Mouse (Mus musculus): ENCODE measurements around the gene Dnajb1.

Dnajb1 gene

DNA sequence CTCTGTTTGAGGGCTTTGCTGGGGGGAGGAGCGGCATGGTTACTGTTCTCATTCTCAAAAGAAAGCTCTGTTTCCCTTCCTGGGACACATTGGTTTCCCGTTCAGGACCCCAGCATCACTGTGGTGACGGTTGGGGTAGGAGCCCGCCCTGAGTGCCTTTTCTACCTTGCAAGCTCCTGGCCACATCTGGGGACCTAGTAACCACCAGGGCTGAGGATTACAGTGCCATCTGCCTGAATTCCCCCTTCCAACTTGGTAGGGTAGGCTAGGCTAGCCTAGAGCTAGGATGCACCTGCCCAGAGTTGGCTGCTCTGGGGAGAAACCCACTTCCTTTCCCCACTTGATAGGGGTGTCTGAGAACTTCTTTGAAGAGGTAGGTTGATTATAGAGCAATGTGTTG lies 3.9 kb downstream of the Dnajb1 start:
- no peak for DNase-seq (ENCODE audit: low read depth, low spot score)

DNA sequence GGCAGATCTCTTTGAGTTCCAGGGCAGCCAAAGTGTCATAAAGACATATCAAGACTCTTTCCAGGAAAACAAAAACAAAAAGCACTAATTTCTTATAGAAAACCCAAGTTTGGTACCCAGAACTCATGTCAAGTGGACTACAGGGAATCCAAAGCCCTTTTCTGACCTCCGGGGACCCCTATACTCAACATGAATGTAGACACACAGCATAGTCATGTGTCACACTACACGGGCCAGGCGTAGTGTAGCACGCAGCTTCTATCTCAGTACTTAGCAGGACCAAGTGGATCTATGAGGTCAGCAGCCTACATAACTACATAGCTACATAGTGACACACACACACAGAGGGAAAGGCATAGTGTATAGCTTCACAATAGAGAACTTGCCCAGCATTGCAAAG lies 5.7 kb downstream of the Dnajb1 start:
- no peak for DNase-seq (ENCODE audit: low read depth, low spot score)

DNA sequence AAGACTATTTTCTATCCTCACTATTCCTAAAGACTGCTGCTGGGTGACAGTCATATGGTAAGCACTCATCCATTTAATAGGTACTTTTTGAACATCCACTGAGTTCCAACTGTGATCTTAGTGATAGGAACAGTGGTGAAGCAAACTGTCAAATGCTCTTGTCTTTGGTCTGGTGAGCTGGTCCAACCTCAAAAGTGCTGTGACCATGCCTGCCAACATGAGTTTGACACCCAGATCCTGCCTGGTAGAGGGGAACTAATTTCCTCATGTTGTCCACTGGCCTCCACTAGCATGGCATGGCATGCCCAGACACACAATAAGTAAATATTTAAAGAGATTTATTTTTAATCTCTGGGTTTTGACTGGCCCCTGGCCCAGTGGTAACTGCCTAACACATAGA lies 8.6 kb downstream of the Dnajb1 start:
- DNase-seq (ENCODE audit: low read depth, low spot score): no peak

DNA sequence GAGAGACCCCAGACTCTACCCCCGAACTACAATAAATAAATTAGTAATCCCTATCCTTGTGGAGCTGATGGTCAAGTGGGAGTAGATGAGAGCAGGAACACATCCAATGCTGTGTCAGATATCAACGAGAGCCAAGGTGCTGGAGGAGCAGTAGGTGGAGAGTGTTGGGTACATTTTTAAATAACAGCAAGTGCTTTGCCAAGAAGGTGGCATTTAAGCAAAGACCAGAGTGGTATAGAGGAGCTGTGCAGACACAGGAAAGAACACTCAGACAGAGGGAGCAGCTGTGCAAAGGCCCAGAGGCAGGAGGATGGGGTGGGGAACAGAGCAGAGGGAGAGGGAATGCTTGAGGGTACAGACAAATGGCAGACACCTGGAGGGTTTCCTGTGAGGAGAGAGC lies 9.1 kb downstream of the Dnajb1 start:
- DNase-seq (ENCODE audit: low read depth, low spot score): no peak

DNA sequence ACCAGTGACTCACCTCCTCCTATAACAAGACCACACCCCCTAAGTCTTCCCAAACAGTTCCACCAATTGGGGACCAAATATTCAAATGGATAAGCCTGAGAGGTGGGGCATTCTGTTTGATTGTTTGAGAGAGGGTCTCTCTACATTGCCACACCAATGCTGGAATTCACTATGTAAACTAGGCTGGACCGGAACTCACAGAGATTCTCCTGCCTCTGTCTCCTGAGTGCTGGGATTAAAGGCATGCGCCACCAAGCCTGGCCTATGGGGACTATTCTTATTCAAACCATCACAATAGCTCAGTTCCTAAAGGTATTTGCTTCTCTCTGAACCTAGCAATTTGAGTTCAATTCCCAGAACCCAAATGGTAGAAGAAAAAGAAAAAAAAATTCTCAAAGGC lies 10.6 kb downstream of the Dnajb1 start:
- no peak for DNase-seq (ENCODE audit: low read depth, low spot score)

DNA sequence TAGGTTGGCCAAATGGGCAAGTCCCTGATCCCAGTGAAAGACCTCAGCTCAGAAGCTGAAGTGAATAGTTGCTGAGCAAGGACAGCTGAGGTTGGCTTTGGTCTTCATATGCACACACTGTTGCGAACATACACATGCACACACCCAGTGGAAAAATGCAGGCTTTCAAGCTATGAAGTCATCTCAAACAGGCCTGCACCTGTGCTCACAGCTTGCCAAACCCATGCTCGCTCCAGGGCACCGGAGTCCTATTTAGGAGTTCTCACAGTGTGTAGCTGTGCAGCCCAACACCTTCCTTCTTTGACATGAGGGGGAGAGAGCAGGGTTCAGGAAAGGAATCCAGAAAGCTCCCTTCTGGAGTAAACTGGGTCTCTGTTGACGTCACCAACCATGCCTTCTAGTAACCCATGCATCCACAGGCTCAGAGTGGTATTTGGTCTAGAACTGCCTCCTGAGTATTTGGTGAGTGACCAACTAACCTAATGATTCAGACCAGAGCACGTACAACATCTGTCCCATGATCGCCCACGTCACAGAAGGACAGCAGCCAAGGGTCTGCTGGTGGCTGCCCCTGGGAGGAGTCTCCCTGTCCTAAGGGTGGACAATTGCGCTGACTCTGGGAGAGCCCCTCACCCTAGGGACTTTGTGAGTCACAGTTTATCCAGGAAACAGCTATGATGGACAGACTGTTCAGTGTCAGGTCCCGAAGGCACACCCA lies 11.7 kb downstream of the Dnajb1 start:
- no peak for DNase-seq (ENCODE audit: low read depth, low spot score)

DNA sequence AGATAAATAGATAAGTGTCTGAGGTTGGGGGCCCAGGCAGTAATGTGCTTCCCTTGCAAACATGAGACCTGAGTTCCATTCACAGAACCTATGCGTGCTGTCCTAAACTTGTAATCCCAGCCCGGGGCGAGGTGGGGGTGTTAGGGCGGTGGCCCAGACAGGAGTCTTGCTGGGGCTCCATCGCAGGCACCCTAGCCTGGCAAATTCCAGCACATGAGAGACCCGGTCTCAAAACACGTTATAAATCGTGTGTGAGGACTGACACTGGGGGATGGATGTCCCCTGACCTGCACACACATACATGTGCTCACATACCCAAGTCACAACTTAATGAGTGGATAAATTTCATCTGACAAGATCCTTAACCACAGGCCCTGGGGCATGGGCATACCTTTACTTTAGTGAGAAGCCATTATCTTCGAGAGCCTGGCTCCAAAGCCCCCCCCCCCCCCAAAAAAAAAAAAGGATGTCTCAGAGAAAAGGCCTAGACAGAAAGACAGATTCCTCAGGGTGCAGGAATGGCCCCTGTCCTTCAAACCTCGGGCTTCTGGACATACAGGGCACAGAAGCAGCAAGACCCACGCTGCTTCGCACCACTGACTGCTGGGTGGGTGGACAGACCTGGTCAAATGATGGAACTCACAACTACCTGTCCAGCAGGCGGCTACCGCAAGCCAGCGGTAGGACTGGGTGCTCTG lies 13.8 kb downstream of the Dnajb1 start:
- DNase-seq (ENCODE audit: low read depth, low spot score): no peak

DNA sequence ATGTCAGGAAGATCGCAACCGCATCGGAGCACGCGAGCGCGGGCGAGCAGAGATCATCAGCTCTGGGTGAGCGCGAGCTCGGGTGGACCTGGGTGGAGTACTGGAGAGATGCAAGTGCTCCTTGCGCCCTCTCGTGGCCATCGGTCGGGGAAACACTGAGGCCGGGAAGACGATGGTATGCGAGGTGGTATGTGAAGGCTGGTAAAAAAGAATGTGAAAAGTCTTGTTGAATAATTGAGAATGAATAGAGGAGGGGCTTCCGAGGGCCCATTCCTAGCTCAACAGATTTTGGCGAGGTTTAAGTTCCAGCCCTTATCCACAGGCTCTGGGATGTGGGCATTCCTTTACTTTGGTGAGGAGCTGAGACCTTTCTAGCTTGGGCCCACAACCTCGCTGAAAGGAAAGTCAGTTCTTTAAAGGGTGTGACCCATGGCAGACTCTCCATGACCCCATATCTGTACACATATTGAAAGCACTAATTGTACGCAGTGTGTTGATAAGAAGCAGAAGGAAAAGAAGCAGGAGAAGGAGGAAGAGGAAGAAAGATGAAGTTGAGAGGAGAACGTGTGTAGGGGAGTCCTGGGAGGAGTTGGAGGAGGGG lies 14.5 kb downstream of the Dnajb1 start:
- DNase-seq (ENCODE audit: low read depth, low spot score): peak; percentile 60

DNA sequence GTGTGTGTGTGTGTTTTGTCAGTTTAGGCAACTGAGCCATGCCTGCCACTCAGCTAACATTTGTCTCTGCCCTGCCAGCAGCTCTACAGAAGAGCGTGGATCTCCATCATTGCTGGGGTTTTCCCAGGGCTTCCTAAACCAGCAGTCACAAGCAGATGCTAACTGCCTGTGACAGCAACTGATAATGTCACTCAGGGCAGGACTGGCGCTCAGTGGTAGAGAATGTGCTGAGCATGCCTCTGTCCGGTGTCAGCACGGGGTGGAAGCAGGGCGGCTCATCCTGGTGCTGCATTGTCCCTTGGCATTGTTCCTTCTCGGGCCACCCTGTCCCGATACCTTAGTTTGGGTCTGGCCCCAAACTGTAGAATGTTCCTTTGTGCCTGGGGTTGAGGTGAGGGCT lies 15.6 kb downstream of the Dnajb1 start:
- DNase-seq (ENCODE audit: low read depth, low spot score): no peak

DNA sequence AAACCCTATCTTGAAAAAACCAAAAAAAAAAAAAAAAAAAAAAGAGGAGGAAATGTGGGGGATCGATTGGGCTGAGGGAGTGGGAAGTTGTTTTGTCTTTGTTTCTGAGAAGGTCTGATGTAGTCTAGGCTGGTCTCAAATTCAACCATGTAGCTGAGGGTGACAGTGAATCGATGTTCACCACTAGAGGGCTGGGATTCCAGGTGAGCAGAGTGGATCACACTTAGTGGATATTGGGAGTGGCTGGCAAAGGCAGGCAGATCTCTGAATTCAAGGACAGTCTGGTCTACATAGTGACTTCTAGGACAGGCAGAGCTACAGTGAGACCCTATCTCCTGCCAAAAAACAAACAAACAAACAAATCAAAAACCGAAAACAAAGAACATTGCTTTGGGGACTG lies 16.7 kb downstream of the Dnajb1 start:
- DNase-seq (ENCODE audit: low read depth, low spot score): no peak

DNA sequence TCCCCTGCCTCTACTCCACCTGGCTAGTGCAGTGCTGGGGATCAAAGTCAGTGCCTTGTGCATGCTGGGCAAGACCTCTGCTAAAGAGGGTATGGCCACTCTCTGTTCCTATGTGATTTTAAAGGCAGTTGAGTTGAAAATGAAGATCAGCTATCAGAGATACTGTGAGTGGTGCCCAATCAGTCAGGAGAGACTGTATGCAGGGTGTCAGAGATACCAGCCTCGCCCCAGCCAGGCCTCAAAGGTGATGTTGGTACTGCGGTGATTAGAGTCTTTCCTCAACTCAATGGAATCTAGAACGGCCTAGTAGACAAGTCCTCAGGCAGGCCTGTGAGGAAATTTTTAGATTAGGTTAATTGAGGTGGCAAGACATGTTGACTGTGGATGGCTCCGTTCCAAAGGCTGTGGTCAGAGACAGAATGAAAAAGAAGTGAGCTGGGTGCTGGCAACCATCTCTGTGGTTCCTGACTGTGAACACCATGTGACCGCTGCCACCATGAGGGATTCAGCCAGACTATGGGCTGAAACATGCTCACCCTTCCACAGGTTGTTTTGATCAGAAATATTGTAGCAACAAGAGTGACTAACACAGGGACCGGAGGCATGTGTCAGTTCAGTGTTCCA lies 17.8 kb downstream of the Dnajb1 start:
- DNase-seq (ENCODE audit: low read depth, low spot score): no peak

DNA sequence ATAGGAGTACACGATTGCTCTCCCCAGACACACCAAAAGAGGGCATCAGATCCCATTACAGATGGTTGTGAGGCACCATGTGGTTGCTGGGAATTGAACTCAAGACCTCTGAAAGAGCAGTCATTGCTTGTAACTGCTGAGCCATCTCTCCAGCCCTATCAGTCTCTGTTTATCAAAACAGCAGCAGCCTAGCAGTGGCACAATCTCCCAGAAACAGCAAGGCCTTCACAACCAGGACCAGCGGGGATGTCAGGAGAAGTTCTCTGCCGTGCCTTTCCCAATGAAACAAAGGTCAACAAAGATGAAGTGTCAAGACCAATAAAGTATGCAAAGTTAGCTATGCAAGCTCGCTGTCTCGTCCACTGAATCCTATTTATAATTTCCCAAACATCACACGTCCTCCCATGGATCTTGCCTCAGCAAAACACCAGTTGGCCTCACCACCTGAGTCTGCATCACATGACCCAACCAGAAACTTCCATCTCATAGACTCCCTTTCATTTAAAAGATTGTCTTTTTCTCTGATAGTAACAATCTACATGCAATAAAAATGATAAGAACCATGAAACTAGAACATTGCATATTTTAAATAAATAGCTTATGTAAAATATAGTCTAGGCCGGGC lies 24.2 kb downstream of the Dnajb1 start:
- DNase-seq (ENCODE audit: low read depth, low spot score): no peak

DNA sequence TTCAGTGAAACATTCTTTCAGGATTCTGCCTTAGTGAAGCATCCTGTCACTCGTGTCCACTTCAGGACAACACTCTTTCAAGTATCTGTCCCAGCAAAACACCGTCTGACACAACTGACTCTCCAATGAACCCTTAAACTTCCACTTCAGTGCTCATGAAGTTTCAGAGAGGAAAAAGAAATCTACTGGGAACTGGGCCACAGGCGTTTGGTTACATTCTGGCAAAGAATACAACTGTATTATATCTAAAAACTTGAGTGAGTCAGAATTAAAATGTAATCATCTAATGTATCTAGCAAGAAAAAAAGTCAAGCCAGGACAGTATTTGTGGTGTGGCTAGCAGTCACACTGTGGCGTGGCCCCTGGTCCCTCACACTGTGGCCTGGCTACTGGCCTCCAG lies 30.9 kb downstream of the Dnajb1 start:
- no peak for DNase-seq (ENCODE audit: low read depth, low spot score)

DNA sequence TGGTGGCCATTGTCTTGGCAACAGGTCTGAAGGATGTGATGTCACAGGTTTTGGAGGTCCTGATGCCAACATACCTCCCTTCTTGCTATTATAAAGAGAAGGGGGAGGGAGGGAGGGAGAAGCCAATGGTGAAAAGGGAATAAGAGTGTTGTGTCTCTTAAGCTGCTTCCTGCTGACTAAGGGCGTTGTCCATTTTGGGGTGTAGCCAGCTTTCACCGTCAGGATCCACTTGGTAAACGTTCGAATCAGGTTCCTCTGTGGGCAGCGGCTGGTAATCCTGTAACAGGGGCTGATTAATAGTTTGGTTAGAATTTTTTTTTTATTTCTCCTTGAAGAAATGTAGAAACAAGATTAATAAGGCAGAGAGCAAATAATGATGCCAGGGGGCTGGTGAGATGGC lies 31.7 kb downstream of the Dnajb1 start:
- no peak for DNase-seq (ENCODE audit: low read depth, low spot score)

DNA sequence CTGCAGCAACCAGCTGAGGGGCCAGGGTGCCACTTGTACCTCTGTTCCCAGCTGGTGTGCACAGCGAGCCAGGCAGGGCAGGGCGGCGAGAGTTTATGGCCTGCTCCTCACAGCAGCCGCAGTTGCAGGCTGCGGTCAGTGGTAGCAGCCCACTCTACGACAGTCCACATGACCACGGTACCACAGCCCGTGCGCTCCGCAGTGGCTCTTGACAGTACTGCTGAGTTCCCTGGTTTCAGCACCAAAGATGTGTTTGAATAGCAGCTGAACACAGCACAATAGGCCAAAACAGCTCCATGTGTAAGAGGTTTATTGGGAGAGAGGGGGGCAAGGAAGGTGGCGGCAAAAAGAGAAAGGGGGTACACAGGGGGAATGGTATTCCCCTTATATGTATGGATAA lies 39.5 kb downstream of the Dnajb1 start:
- DNase-seq (ENCODE audit: low read depth, low spot score): no peak

DNA sequence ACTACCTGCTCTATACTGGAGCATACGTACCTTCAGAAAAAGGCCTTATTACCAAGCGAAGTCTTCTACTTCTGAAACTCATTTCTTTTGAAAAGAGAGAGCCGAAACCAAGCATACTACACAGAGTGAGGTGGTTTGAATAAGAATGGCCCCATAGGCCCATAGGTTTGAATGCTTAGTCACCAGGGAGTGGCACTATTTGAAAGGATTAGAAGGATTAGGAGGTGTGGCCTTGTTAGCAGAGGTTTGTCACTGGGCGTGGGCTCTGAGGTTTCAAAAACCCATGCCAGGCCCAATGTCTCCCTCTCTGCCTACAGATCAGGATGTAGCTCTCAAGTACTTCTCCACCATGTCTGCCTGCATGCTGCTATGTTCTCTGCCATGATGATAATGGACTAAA lies 40.0 kb downstream of the Dnajb1 start:
- DNase-seq (ENCODE audit: low read depth, low spot score): no peak

DNA sequence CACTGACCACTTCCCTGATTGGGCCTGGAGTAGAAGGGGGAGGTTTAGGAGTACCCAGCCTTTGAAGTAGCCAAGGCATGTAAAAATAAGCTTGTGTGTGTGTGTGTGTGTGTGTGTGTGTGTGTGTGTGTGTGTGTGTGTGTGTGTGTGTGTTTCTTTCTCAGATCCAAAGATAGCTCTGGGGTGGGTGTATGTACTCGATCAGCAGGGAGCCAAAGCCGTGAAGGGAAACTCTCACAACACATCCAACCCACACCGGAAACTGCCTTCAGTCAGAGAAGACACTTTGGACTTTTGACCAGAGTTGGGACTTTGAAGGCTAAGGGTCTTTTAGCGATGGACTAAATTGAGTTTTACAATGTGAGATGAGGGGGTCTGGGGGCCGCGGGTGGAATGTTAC lies 41.7 kb downstream of the Dnajb1 start:
- no peak for DNase-seq (ENCODE audit: low read depth, low spot score)

DNA sequence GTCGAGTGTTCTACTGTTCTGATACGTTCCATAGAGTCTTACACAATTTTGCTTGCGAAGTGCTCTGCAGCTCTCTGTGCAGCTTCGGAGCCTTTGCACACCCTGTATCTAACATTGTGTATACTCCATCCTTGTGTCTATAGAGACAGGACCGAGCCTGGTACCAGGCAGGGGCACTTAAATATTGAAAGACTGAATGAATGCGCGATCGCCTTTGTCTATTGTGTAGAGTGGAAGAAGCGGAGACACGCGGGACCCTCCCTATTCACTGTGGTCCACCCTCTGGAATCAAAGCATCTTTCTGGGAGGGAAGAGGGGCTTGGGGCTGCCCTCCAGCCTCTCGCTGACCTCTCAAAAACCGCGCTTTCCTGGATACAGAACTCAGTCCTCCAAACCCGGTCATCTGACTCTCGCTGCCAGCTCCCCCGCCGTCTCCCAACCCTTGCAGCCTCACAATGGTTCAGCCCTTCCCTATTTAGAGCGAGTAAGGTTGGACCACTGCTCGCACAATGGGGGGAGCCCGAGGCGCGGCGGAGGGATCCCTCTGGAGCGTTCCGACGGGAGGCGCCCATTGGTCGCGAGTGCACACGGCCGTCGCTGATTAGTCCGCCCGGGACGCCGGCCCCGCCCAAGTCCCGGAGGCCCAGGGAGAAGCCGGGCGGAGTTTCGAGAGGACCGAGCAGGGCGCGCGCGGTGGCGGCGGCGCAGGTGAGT lies 44.2 kb downstream of the Dnajb1 start, which contains the start of gene Gipc1:
Gene Gipc1, plus strand, starts transcription at position 648 of the 714 bp plus-strand sequence.
- DNase-seq (ENCODE audit: low read depth, low spot score): peak; percentile 98

DNA sequence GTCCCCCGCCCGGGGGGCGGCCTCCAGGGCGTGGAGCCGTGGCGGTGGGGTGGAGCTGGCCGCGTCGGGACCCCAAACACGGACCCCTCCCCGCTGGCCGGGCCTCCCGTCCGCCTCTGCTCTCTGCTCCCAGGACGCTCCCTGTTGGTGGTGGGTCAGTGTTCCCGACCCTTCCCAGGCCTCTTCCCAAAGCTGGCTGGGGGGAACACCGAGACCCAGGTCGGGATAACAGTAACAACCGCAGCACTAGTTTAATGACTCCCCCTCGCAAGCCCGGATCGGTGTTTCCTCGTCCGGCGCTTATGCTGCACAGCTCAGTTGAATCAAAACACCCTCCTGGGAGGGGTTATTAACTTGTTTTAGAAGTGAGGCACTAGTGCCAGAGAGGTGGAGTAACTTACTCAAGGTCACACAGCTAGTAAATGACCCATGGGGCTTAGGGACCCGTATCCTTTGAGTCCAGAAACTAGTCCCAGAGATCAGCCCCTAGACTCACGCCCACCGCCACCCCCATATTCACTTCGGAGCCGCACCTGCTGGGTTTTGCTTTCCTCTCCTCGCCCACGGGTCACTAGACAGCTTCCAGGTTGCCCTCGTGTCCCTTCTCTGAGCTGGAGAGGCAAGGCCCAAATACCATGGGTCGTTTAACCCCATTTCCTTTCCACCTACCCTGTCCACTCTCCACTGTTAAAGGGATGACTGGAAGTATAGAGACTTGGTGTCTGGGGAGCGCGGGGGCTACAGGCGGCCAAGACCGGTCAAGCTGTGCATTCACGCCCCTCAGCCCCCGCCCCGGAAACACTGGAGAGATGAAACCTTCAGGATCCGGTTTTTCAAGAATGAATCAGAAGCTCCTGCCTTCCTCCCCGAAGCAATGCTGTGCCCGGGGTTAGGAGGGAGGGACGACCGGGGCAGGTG lies 45.0 kb downstream of the Dnajb1 start:
- no peak for DNase-seq (ENCODE audit: low read depth, low spot score)

DNA sequence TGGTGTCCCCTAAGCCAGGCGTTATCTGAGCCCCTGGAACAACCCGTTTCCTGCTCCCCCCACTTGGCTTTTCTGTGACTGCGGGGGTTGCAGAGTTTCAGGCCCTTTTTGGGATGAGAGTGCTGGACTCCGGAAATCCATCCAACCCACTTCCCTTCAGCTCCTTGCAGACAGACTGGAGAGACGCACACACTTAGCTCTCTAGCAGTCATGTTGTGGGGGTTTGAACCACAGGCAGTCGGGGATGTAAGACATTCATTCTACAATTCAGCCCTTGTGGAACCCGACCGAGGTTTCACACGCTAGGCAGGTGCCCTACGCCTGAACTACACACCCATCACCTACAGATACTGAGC lies 45.6 kb downstream of the Dnajb1 start:
- no peak for DNase-seq (ENCODE audit: low read depth, low spot score)

DNA sequence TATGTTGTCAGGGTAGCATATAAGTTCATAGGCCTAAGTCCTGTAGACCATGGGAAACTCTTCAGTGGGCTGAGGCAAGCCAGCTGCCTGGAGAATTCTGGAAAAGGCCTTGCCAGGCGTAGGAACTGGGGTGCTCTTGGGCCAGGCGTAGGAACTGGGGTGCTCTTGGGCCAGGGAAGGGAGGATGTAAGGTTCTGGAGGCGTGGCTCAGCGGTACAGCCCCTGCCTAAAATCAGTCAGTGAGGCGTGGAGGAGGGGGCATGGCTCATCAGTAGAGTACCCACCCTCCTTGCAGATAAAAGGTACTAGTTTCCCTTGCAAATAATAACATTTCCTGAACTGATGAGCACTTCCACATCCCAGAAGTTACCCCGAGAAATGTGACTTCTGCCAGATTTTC lies 46.7 kb downstream of the Dnajb1 start:
- DNase-seq (ENCODE audit: low read depth, low spot score): no peak
